Mouse (Mus musculus): Measurements from ENCODE around the gene Rin2. TPM values are rescaled to one million over a fixed set of nuclear protein-coding genes. Genes with fewer than 3 reads are reported as not detected.

Rin2 gene
- polyA plus RNA-seq, 1 experiment from 2014 or later, result 21.4 TPM

DNA sequence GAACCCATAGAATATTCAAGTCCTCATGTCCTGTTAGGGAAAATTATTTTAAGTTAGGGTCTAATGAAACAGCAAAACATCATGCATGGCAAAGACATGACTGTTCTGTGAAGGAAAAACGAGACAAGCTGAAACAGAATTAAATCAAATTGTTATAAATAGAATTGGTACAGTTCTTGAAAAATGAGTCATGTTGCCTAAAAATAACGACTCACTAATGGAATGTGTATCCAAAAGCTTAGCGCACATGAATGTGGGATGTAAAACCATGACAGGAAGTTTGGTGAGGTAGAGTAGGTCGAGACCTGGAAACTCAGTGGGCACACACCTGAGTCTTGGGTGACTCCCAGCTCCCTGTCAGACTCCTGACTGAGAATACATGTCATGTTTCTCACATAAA, 4.9 kb upstream of the Rin2 start:
- peaks cover 12% of the 10 kb centered on the region for H3K4me1 ChIP-seq
- WGBS, result 89% methylated on average over 4 of the region's 4 CpGs
- no peaks in the 10 kb centered on the region for H3K36me3 ChIP-seq
- no peak overlapping the region for H3K4me3 ChIP-seq
- H3K9ac ChIP-seq, result no peak overlapping the region
- no peaks in the 10 kb centered on the region for H3K27me3 ChIP-seq
- H3K9me3 ChIP-seq (replicated peaks), result no peaks in the 10 kb centered on the region
- H3K4me2 ChIP-seq (replicated peaks), result no peak overlapping the region
- ATAC-seq (ENCODE audit: low FRiP score), result no peak
- H3K27ac ChIP-seq, result no peak overlapping the region

DNA sequence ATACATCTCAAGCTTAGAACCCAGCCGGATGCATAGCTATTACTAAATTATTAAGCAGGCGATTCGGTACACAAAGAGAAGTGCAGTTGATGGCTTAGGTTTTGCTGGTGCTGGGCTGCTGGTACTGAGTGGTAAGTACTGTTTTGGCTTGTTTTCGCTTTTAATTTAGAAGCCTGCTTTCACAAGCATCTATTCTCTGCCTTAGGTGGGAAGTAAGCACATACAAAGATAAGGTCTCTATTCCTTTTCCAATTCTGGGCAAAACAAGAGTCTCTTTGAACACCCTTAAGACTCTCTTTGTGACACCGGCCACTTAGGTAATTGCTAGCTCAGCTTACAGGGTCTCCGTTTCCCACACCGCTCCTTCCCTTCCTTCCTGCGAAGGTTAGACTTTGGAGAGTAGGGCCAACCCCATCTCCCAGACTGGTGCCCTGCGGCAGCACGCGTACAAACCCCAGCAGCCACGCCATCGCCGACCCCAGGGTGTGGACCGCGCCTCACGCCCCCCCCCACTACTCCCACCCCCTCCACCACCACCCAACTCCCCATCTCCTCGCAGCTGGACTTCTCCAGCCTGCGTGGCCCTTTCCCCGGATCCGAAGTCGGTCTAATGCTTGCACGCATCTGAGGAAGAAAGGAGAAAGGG, 396 bp upstream of the Rin2 start:
- 5% methylated on average over 23 of the region's 23 CpGs for WGBS
- Histone ChIP-seq H3K27ac (peak overlapping the region; percentile 42; the same call in 1 of the 2 replicates), H3K9ac (peak overlapping the region; percentile 73)

DNA sequence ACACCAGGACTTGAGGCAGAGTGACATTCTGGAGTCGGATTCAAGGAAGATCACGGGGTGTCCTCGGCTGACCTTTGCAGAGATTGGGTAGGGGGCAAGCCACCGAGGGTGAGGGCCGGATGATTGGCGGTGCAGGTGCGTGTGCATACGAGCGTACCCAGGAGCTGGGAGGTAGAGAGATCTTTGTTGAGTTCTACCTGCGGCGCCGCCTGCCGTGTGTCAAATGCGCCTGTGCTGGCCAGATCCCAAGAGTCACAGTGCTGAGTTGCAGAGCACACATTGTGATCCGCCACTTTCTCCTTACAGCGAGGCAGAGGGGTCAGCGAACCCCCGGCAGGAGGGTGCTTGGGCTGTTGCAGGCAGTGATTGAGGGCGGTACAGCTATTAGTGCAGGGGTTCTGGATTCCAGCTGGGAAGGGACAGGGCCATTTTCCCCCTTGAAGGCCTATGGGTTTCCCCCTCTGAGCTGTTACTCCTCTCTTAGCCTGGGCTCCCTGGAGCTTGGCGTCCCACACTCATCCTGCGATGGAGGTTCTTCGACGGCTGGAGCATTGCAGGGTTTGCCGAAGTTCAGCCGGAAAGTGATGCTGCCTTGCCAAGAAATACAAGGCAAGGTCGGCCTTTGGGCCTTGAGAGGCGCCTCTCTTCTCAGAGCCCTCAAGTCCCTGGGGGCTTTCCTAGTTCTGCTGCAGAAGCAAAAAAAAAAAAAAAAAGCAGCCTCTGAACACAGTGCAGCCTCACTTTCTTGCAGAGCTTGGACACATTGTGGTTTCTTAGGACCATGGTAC, 935 bp downstream of the Rin2 start:
- no peaks in the 10 kb centered on the region for H3K27me3 ChIP-seq
- H3K4me3 ChIP-seq, result peak overlapping the region; percentile 64
- H3K4me1 ChIP-seq, result peaks cover 23% of the 10 kb centered on the region
- peak overlapping the region; percentile 90 for H3K4me2 ChIP-seq (replicated peaks)
- H3K9me3 ChIP-seq (replicated peaks), result no peaks in the 10 kb centered on the region
- no peaks in the 10 kb centered on the region for H3K36me3 ChIP-seq
- 9% methylated on average over 27 of the region's 27 CpGs for WGBS
- H3K9ac ChIP-seq, result peak overlapping the region; percentile 73
- peak; percentile 68 for ATAC-seq (ENCODE audit: low FRiP score)
- H3K27ac ChIP-seq, result peak overlapping the region; percentile 60; the same call in 1 of the 2 replicates

More for the DNA sequence above, 396 bp upstream of the Rin2 start:
- Histone ChIP-seq H3K27me3 (no peaks in the 10 kb centered on the region), H3K4me3 (peak overlapping the region; percentile 64), H3K9me3 (replicated peaks) (no peaks in the 10 kb centered on the region), H3K36me3 (no peaks in the 10 kb centered on the region), H3K4me2 (replicated peaks) (peak overlapping the region; percentile 90), H3K4me1 (peaks cover 23% of the 10 kb centered on the region)
- ATAC-seq (ENCODE audit: low FRiP score), result peak; percentile 49

DNA sequence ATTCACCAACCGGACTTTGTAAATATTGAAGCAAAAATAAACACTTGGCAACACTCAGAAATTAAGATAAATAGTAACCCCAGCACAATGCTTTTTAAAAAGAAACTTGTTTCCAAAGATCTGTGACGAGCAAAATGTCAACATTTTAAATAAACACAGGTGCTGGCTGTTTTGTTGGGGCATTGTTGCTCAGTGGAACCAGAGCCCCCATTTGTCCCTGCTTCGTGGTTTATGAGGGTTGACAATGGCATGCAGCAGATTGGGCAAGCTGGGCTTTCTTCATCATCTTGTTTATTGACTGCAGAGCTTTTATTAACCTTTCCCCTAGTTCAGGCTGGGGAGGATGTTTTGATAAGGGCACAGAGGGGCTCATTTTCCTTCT, 1.5 kb downstream of the Rin2 start:
- Histone ChIP-seq H3K27me3 (no peaks in the 10 kb centered on the region), H3K9ac (no peak overlapping the region; the same call in 1 of the 2 replicates), H3K4me3 (no peak overlapping the region), H3K9me3 (replicated peaks) (no peaks in the 10 kb centered on the region), H3K4me1 (peaks cover 23% of the 10 kb centered on the region), H3K36me3 (no peaks in the 10 kb centered on the region), H3K27ac (no peak overlapping the region), H3K4me2 (replicated peaks) (peak overlapping the region; percentile 90)
- 61% methylated on average over 3 of the region's 3 CpGs for WGBS
- ATAC-seq (ENCODE audit: low FRiP score), result no peak

DNA sequence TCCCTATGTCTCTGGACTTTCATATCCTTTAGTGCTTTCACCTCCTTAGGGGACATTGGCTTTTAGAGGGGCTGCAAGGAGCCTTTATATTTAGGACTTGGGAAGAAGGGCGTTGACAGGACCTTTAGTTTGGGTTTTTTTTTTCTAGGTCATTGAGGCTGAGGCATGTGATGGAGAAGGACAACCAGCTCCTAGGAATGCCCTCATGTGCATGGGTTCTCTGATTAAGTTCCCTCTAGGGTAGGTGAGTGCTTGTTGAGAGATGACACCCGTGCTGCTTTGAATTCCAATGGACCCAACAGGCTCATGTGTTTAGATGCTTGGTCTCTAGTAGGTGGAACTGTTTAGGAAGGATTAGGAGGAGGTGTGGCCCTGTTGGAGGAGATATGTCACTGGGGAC, 1.9 kb downstream of the Rin2 start:
- H3K9ac ChIP-seq, result no peak overlapping the region
- no peaks in the 10 kb centered on the region for H3K9me3 ChIP-seq (replicated peaks)
- no peak for ATAC-seq (ENCODE audit: low FRiP score)
- no peak overlapping the region for H3K4me3 ChIP-seq
- no peaks in the 10 kb centered on the region for H3K27me3 ChIP-seq
- H3K36me3 ChIP-seq, result no peaks in the 10 kb centered on the region
- peaks cover 23% of the 10 kb centered on the region for H3K4me1 ChIP-seq
- H3K4me2 ChIP-seq (replicated peaks), result no peak overlapping the region
- no peak overlapping the region for H3K27ac ChIP-seq
- WGBS, result 85% methylated on average over 2 of the region's 2 CpGs

DNA sequence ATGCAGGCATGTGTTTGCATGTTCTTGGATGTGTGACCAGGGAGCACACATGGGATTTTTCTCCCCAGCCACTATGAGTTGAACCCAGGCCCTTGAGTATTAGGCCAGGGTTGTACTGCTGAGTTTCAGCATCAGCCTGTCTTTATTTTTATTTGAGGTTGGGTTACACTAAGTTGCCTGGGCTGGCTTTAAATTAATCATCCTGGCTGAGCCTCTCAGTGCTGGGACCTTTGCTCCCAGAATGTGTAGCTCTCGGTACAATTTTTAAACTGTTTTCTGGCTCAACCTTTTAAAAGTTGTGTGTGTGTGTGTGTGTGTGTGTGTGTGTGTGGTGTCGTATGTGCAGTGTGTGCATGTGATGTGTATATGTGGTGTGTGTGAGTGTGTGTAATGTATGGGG, 5.1 kb downstream of the Rin2 start:
- H3K36me3 ChIP-seq, result no peaks in the 10 kb centered on the region
- no peak overlapping the region for H3K4me3 ChIP-seq
- ATAC-seq (ENCODE audit: low FRiP score), result no peak
- no peak overlapping the region for H3K4me2 ChIP-seq (replicated peaks)
- H3K4me1 ChIP-seq, result peaks cover 13% of the 10 kb centered on the region
- H3K9ac ChIP-seq, result no peak overlapping the region
- H3K27ac ChIP-seq, result no peak overlapping the region
- no peaks in the 10 kb centered on the region for H3K27me3 ChIP-seq
- 89% methylated on average over 2 of the region's 2 CpGs for WGBS
- no peaks in the 10 kb centered on the region for H3K9me3 ChIP-seq (replicated peaks)

DNA sequence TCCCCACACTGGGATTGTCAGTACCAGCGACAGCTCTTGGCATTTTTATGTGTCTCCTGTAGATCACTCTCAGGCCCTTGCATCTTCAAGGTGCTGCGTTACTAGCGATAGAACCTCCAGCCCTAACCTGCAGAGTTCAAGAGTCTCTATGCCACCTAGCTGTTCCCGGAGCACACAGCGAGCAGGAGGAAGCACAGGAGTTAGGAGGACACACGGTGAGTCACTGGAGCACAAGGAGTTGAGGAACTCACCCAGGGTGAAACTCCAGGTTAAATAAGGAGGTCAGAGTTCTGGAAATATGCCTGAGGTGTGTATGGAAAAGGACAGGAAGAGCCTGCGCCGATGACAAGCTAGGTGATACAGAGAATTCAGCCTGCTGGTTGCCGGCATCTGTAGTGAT, 5.7 kb downstream of the Rin2 start:
- Histone ChIP-seq H3K27ac (no peak overlapping the region), H3K4me1 (peaks cover 11% of the 10 kb centered on the region), H3K36me3 (no peaks in the 10 kb centered on the region), H3K27me3 (no peaks in the 10 kb centered on the region), H3K4me2 (replicated peaks) (no peak overlapping the region), H3K9me3 (replicated peaks) (no peaks in the 10 kb centered on the region), H3K4me3 (no peak overlapping the region), H3K9ac (no peak overlapping the region)
- WGBS, result 85% methylated on average over 9 of the region's 9 CpGs
- no peak for ATAC-seq (ENCODE audit: low FRiP score)

DNA sequence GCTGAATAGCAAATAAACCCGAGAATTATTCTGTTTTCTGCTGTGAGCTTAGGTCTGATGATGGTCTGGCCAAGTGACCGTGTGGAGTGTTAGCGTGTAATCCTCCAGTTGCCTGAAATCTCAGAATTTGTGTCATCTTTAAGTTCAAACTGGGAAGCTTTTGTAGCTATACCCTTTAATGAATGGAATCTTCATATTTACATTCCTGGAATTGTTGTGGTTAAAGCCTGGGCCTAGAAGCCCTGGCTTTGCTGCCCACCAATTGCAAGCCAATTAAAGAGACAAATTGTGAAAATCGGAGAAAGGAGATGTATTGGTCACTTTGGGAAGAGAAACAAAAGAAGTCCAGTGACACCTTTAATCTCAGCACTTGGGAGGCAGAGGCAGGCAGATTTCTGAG, 6.6 kb downstream of the Rin2 start:
- Histone ChIP-seq H3K9ac (no peak overlapping the region), H3K36me3 (no peaks in the 10 kb centered on the region), H3K4me3 (no peak overlapping the region), H3K4me1 (peaks cover 6% of the 10 kb centered on the region; the same call in 1 of the 2 replicates), H3K4me2 (replicated peaks) (no peak overlapping the region), H3K9me3 (replicated peaks) (no peaks in the 10 kb centered on the region), H3K27me3 (no peaks in the 10 kb centered on the region), H3K27ac (no peak overlapping the region)
- WGBS, result 85% methylated on average over 4 of the region's 4 CpGs
- no peak for ATAC-seq (ENCODE audit: low FRiP score)

DNA sequence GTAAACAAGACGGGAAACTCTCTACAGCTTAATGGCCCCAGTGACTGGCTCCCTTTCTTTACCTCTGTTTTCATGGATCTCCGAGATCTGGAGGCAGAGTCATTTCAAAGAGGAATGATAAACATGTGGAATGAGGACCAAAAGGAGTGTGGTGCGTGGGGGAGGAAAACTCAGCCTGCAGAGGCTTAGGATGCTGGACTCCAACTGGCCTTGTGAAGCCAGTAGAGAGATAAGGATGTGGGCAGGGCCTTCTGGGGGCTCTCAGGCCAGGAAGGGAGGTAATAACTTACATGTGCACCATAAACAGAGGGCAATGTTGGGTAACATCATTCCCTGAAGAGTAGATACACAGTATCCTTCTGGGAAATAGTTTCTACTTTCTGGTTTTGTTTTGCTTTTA, 7.9 kb downstream of the Rin2 start:
- no peak for ATAC-seq (ENCODE audit: low FRiP score)
- Histone ChIP-seq H3K4me2 (replicated peaks) (no peak overlapping the region), H3K4me1 (peaks cover 6% of the 10 kb centered on the region; the same call in 1 of the 2 replicates), H3K27me3 (no peaks in the 10 kb centered on the region), H3K9me3 (replicated peaks) (no peaks in the 10 kb centered on the region), H3K9ac (no peak overlapping the region), H3K27ac (no peak overlapping the region), H3K4me3 (no peak overlapping the region), H3K36me3 (no peaks in the 10 kb centered on the region)
- whole genome bisulfite sequencing, result 75% methylated on average over 3 of the region's 3 CpGs

DNA sequence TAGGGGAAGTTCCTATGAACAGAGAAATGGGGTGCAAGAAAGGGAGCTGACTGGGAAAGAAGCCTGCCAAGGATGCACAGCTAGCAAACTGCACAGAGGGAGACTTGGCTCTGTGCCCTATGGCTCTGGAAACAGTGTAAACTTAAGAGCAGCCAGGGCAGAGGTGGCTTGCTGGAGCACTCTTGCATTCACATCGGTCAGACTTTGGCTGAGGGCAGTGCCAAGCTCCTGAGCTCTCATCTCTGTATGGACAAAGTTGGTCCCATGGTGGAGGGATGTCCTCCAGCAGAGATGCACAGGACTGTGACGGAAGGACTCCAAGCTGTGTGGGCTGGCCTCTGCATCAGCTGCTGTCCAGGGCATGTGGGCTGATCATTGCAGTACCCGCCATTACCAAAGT, 8.5 kb downstream of the Rin2 start:
- 78% methylated on average over 3 of the region's 3 CpGs for WGBS

DNA sequence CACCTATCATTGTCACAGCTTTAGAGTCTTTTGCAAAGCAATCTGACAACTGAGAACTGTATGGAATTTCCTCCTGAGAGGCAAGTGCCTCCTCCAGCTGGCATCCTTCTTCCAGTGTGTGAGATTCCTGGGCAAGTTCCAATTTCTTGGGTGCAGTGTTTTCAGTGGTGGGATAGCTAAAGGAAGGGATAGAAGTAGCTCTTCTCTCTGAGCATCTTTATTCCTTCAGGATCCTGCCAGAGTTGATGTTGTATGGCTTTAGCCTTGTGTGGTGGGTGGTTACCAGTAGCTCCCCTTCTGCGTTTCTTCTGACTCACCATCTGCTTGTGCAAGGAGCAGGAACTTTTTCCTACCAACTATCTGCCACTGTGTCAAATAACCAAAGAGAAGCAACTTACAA, 9.1 kb downstream of the Rin2 start:
- H3K4me1 ChIP-seq, result 0 out of 2 replicates have a peak, but pooled peaks cover 2% of the 10 kb centered on the region
- WGBS, result 97% methylated on average over 1 of the region's 1 CpGs
- H3K4me3 ChIP-seq, result no peak overlapping the region
- no peaks in the 10 kb centered on the region for H3K9me3 ChIP-seq (replicated peaks)
- no peak overlapping the region for H3K27ac ChIP-seq
- H3K4me2 ChIP-seq (replicated peaks), result no peak overlapping the region
- ATAC-seq (ENCODE audit: low FRiP score), result no peak
- H3K9ac ChIP-seq, result no peak overlapping the region
- no peaks in the 10 kb centered on the region for H3K36me3 ChIP-seq
- H3K27me3 ChIP-seq, result no peaks in the 10 kb centered on the region

More for the DNA sequence above, 8.5 kb downstream of the Rin2 start:
- Histone ChIP-seq H3K27me3 (no peaks in the 10 kb centered on the region), H3K4me3 (no peak overlapping the region), H3K27ac (no peak overlapping the region), H3K9ac (no peak overlapping the region), H3K36me3 (no peaks in the 10 kb centered on the region), H3K4me1 (peaks cover 6% of the 10 kb centered on the region; the same call in 1 of the 2 replicates), H3K9me3 (replicated peaks) (no peaks in the 10 kb centered on the region), H3K4me2 (replicated peaks) (no peak overlapping the region)
- no peak for ATAC-seq (ENCODE audit: low FRiP score)

DNA sequence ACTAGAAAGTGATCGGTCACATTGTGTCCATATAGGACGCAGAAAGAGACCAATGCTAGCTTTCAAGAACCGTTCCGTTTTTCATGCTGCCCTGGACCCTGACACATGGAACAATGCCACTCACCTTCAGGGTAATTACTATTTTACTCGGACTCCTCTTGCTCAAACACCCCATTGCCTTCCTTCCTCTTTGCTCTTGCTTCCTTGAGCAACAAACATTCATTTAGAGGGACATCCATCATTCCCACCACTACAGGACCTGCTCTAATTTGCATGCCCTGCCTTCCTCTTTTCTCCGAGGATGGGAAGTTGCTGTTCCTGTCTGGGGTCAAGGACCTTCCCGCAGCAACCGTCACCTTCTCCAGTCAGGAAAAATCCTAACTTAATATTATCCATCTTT, 9.9 kb downstream of the Rin2 start:
- Histone ChIP-seq H3K9ac (no peak overlapping the region), H3K4me2 (replicated peaks) (no peak overlapping the region), H3K4me1 (0 out of 2 replicates have a peak, but pooled peaks cover 2% of the 10 kb centered on the region), H3K9me3 (replicated peaks) (no peaks in the 10 kb centered on the region), H3K36me3 (no peaks in the 10 kb centered on the region), H3K27me3 (no peaks in the 10 kb centered on the region), H3K4me3 (no peak overlapping the region), H3K27ac (no peak overlapping the region)
- ATAC-seq (ENCODE audit: low FRiP score), result no peak
- 78% methylated on average over 8 of the region's 8 CpGs for WGBS

Data from hindbrain, embryonic 12.5 days (tissue).